In genomic region chr11:60330551-60330950, GRCm38 (mm10) we compare ENCODE assay signal across 26 mouse cellular contexts. TPM values are rescaled to one million over a fixed set of nuclear protein-coding genes. Genes with fewer than 3 reads are reported as not detected.
A peak's percentile ranks its signal among the peaks of the same experiment; 100 is the strongest.
DNase-seq lines count a peak whose midpoint lies in the region; ATAC-seq and TF ChIP-seq lines count a peak whose summit lies in the region.
"Had no signal": no experiment of that assay in that cellular context is flagged by ENCODE, and none has a peak within 500 bp of the region (broad histone marks: within the 10 kb centered on the region; RNA-seq: fewer than 3 reads in every experiment).

No protein-coding gene starts in this region.

- no peak for TF ChIP-seq CTCF in spleen, adult 2 months (IDR thresholded peaks at IDR 0.05; ENCODE audit: extremely low read depth, insufficient read depth, insufficient read length, insufficient replicate concordance)
- TF ChIP-seq CTCF in hindbrain, postnatal 0 days (IDR thresholded peaks at IDR 0.05; ENCODE audit: low read depth), result no peak

- DNase-seq in spleen, adult 2 months (ENCODE audit: low read depth in 1 of 2, low spot score in 2 of 2), result no peak
- DNase-seq in spleen, adult 12 weeks (ENCODE audit: low spot score), result no peak
- peak; percentile 27 for DNase-seq in thymus, postnatal 4 days
- no peak for DNase-seq in thymus, postnatal 10 days (ENCODE audit: low spot score in 2 of 2)
- peak; percentile 54 for DNase-seq in naive thymus-derived CD4-positive, alpha-beta T cell, adult 2 months (ENCODE audit: low read depth)
- no peak for DNase-seq in hindbrain, postnatal 0 days (ENCODE audit: low spot score)
- DNase-seq: adrenal gland, adult 8-10 months; adrenal gland, postnatal 25 days; cerebellum, adult 11-12 months; cerebellum, adult 8-10 months; cerebellum, postnatal 10 days; cerebellum, postnatal 36 days; embryo, embryonic 11 days; gastrocnemius, postnatal 10 days; gastrocnemius, postnatal 36 days; heart, adult 11 months had no signal

- WGBS in spleen, adult 2 months, result 77% methylated on average over 4 of the region's 4 CpGs
- WGBS in hindbrain, postnatal 0 days, result 93% methylated on average over 4 of the region's 4 CpGs

- no peaks in the 10 kb centered on the region for H3K27me3 ChIP-seq in spleen, adult 2 months (ENCODE audit: control insufficient read depth, insufficient read depth, low read length)
- H3K27me3 ChIP-seq in hindbrain, postnatal 0 days (ENCODE audit: insufficient read depth, low read length), result no peaks in the 10 kb centered on the region
- H3K27me3 ChIP-seq: embryonic facial prominence, embryonic 13.5 days; forebrain, embryonic 12.5 days; forebrain, embryonic 15.5 days; hindbrain, embryonic 12.5 days; hindbrain, embryonic 15.5 days had no signal

- H3K27ac ChIP-seq in spleen, adult 2 months (ENCODE audit: insufficient read depth, low read length), result 0 out of 2 replicates have a peak overlapping the region, but pooled peaks have one; percentile 18
- H3K27ac ChIP-seq in hindbrain, postnatal 0 days, result no peak overlapping the region
- H3K27ac ChIP-seq: embryonic facial prominence, embryonic 10.5 days; embryonic facial prominence, embryonic 13.5 days; forebrain, embryonic 12.5 days; forebrain, embryonic 15.5 days; hindbrain, embryonic 12.5 days; hindbrain, embryonic 15.5 days had no signal

- H3K4me3 ChIP-seq in spleen, adult 2 months (ENCODE audit: extremely low read depth, insufficient read depth, insufficient read length), result no peak overlapping the region
- H3K4me3 ChIP-seq in hindbrain, postnatal 0 days (ENCODE audit: low read length), result no peak overlapping the region
- H3K4me3 ChIP-seq: embryonic facial prominence, embryonic 10.5 days; embryonic facial prominence, embryonic 13.5 days; erythroblast, embryonic 14.5 days; forebrain, embryonic 12.5 days; forebrain, embryonic 15.5 days; hindbrain, embryonic 12.5 days; hindbrain, embryonic 15.5 days had no signal

- H3K4me2 ChIP-seq in hindbrain, postnatal 0 days (ENCODE audit: low read depth, low read length), result no peak overlapping the region
- H3K4me2 ChIP-seq: embryonic facial prominence, embryonic 13.5 days; forebrain, embryonic 12.5 days; forebrain, embryonic 15.5 days; heart, embryonic 11.5 days; hindbrain, embryonic 12.5 days; hindbrain, embryonic 15.5 days had no signal

- no peak overlapping the region for H3K9ac ChIP-seq in hindbrain, postnatal 0 days (replicated peaks; ENCODE audit: low read length)
- H3K9ac ChIP-seq: embryonic facial prominence, embryonic 13.5 days; forebrain, embryonic 12.5 days; forebrain, embryonic 15.5 days; hindbrain, embryonic 12.5 days; hindbrain, embryonic 15.5 days had no signal

- TF ChIP-seq POLR2A in spleen, adult 2 months (IDR thresholded peaks at IDR 0.05; ENCODE audit: low read depth, low read length), result no peak

- peaks cover 3% of the 10 kb centered on the region; the same call in 1 of the 2 replicates for H3K4me1 ChIP-seq in spleen, adult 2 months (ENCODE audit: control insufficient read depth, insufficient read depth, insufficient read length)
- H3K4me1 ChIP-seq in hindbrain, postnatal 0 days (ENCODE audit: insufficient read depth, low read length), result peaks cover 3% of the 10 kb centered on the region; the same call in 1 of the 2 replicates
- H3K4me1 ChIP-seq: forebrain, embryonic 12.5 days; hindbrain, embryonic 12.5 days had no signal

- no peaks in the 10 kb centered on the region for H3K36me3 ChIP-seq in spleen, adult 2 months (ENCODE audit: control insufficient read depth, insufficient read depth, low read length)
- no peaks in the 10 kb centered on the region for H3K36me3 ChIP-seq in hindbrain, postnatal 0 days (ENCODE audit: insufficient read depth, low read length)
- H3K36me3 ChIP-seq: embryonic facial prominence, embryonic 10.5 days; forebrain, embryonic 12.5 days; forebrain, embryonic 15.5 days; hindbrain, embryonic 12.5 days; hindbrain, embryonic 15.5 days had no signal

- no peak for ATAC-seq in hindbrain, postnatal 0 days
- ATAC-seq: activated CD4-positive, CD25-positive, alpha-beta regulatory T cell, adult 4 months; forebrain, embryonic 15.5 days; inflammation-experienced regulatory T-cells, adult 6 months had no signal

- no peaks in the 10 kb centered on the region for H3K9me3 ChIP-seq in hindbrain, postnatal 0 days (ENCODE audit: low read length)
- H3K9me3 ChIP-seq: embryonic facial prominence, embryonic 10.5 days; embryonic facial prominence, embryonic 13.5 days; forebrain, embryonic 12.5 days; forebrain, embryonic 15.5 days; hindbrain, embryonic 12.5 days; hindbrain, embryonic 15.5 days had no signal

RNA-seq across cellular contexts. Expression of gene Tom1l2, which starts 22.2 kb away (rescaled TPM):
- 28.1 and 36.8 TPM in 2 replicates for polyA plus RNA-seq in spleen, adult 2 months (2012; rRNA removed)
- total RNA-seq in hindbrain, postnatal 0 days (2014; rRNA removed), result 109 and 124 TPM in 2 replicates
- polyA plus RNA-seq in hindbrain, postnatal 0 days (2015; fragmentation: Nextera tagmentation; extraction: Ambion mirVana), result 44.7 and 48.2 TPM in 2 replicates

RNA-seq across cellular contexts. Expression of gene Drc3, which starts 22.6 kb away (rescaled TPM):
- 0.11 and 0.22 TPM in 2 replicates for polyA plus RNA-seq in spleen, adult 2 months (2012; rRNA removed)
- total RNA-seq in hindbrain, postnatal 0 days (2014; rRNA removed), result 8.4 and 12.4 TPM in 2 replicates
- 6.8 and 7.9 TPM in 2 replicates for polyA plus RNA-seq in hindbrain, postnatal 0 days (2015; fragmentation: Nextera tagmentation; extraction: Ambion mirVana)
- polyA plus RNA-seq: erythroblast, embryonic 14.5 days had no signal

Comparison
In these comparisons a context has a peak if more than half of its experiments do, and no peak if none do; other contexts are left out.
1. DNase-seq: peak in thymus, postnatal 4 days (single experiment) and naive thymus-derived CD4-positive, alpha-beta T cell, adult 2 months (single experiment); none in spleen, adult 2 months (0 of 2), spleen, adult 12 weeks (single experiment), thymus, postnatal 10 days (0 of 2) and hindbrain, postnatal 0 days (single experiment).